In the genomic region with DNA sequence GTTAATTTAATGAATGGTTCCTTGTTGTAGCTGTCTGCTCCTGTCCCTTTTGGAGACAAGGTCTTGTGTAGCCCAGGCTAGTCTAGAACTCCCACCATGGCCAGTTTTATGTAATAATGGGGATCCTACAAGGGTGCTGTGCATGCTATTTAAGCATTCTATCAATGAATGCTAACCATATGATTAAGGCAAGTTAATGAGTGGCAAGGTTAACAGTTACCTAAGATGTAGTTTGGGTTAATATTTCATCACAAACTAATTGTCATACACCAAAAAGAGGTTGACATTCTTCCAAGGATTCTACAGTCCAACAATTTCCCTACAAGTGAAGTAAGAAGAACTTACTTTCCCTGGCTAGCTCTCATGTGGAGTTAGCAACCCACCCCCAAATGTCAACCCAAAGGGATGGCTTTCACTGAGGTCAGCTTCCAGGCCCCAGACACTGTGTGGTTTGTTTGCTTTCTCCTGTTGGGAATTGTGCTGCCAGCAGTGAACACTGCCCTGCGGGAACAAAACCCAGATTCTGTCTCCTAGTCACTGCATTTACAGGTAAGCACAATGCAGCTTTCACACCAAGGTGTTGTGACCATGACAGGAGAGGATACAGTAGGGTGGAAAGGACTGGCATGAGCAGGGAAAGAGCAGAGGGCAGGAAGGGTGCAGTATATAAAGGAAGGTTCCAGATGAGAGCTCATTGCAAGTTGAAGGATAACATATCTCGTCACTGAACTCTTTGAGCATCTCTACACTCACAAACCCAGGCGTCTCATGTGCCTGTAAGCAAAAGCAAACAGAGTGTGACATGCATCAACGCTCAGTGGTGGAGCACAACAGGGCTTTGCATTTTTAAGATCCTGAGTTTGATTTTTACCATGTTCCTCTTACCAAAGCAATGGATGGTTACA, we compare ENCODE assay signal across 26 mouse cellular contexts.
DNase-seq lines count a peak whose midpoint lies in the region; ATAC-seq and TF ChIP-seq lines count a peak whose summit lies in the region.
"Had no signal": no experiment of that assay in that cellular context is flagged by ENCODE, and none has a peak within 500 bp of the region (broad histone marks: within the 10 kb centered on the region; RNA-seq: fewer than 3 reads in every experiment).

No protein-coding gene starts in this region.

- peak; percentile 63 for DNase-seq in liver, adult 2 months (ENCODE audit: extremely low read depth, low read depth, low spot score)
- no peak for DNase-seq in liver, embryonic 11.5 days (ENCODE audit: low spot score)
- DNase-seq in kidney, adult 2 months = peak; percentile 81
- peak; percentile 35 to 64 for DNase-seq in kidney, postnatal 36 days
- no peak for DNase-seq in adrenal gland, postnatal 4 days (ENCODE audit: low spot score in 2 of 2)
- DNase-seq in left cerebral cortex, adult 8-10 months (ENCODE audit: low spot score in 2 of 2) = no peak
- DNase-seq: adrenal gland, adult 2 months; cerebellum, adult 8-10 months; cerebellum, postnatal 36 days; gastrocnemius, postnatal 14 days; layer of hippocampus, postnatal 36 days; lung, embryonic 14.5 days; lung, postnatal 36 days; right cerebral cortex, postnatal 4 days had no signal

- peaks cover 33% of the 10 kb centered on the region for H3K4me1 ChIP-seq in liver, adult 2 months (ENCODE audit: control insufficient read depth, insufficient read depth, low read length)
- 0 out of 2 replicates have a peak, but pooled peaks cover 4% of the 10 kb centered on the region for H3K4me1 ChIP-seq in liver, embryonic 11.5 days (replicated peaks; ENCODE audit: control insufficient read depth, insufficient read depth, low read length)
- peaks cover 30% of the 10 kb centered on the region for H3K4me1 ChIP-seq in kidney, adult 2 months (ENCODE audit: control insufficient read depth, insufficient read depth, low read length)
- peaks cover 42% of the 10 kb centered on the region for H3K4me1 ChIP-seq in kidney, embryonic 15.5 days
- H3K4me1 ChIP-seq: forebrain, embryonic 13.5 days; heart, embryonic 12.5 days; limb, embryonic 10.5 days; limb, embryonic 15.5 days; neural tube, embryonic 13.5 days had no signal

- H3K27me3 ChIP-seq in liver, adult 2 months (ENCODE audit: control insufficient read depth, insufficient read depth, low read length) = no peaks in the 10 kb centered on the region
- H3K27me3 ChIP-seq in liver, embryonic 11.5 days (replicated peaks; ENCODE audit: control insufficient read depth, insufficient read depth, low read length) = no peaks in the 10 kb centered on the region
- H3K27me3 ChIP-seq in kidney, adult 2 months (replicated peaks; ENCODE audit: control insufficient read depth, insufficient read depth, low read length) = no peaks in the 10 kb centered on the region
- no peaks in the 10 kb centered on the region for H3K27me3 ChIP-seq in kidney, embryonic 15.5 days
- H3K27me3 ChIP-seq: forebrain, embryonic 13.5 days; heart, embryonic 12.5 days; limb, embryonic 15.5 days; neural tube, embryonic 13.5 days had no signal

- TF ChIP-seq CTCF in liver, adult 2 months (IDR thresholded peaks at IDR 0.05; ENCODE audit: low read depth, low read length) = no peak
- no peak for TF ChIP-seq CTCF in kidney, adult 2 months (conservative IDR thresholded peaks at IDR 0.05; ENCODE audit: insufficient read depth, insufficient read length, low read depth, low read length)

- H3K4me3 ChIP-seq in liver, adult 2 months (ENCODE audit: insufficient read depth, low read depth, low read length) = no peak overlapping the region
- no peak overlapping the region for H3K4me3 ChIP-seq in liver, embryonic 11.5 days (ENCODE audit: low read depth, low read length)
- H3K4me3 ChIP-seq in kidney, adult 2 months (ENCODE audit: insufficient read depth, low read depth, low read length) = peak overlapping the region; percentile 1; the same call in 1 of the 2 replicates
- no peak overlapping the region for H3K4me3 ChIP-seq in kidney, embryonic 15.5 days (replicated peaks)
- H3K4me3 ChIP-seq: forebrain, embryonic 13.5 days; heart, embryonic 12.5 days; limb, embryonic 10.5 days; limb, embryonic 15.5 days; myocyte; neural tube, embryonic 13.5 days had no signal

- H3K4me2 ChIP-seq in liver, embryonic 11.5 days = no peak overlapping the region
- 0 out of 2 replicates have a peak overlapping the region, but pooled peaks have one; percentile 16 for H3K4me2 ChIP-seq in kidney, embryonic 15.5 days
- H3K4me2 ChIP-seq: forebrain, embryonic 13.5 days; heart, embryonic 12.5 days; hindbrain, embryonic 14.5 days; limb, embryonic 15.5 days; lung, embryonic 14.5 days; midbrain, embryonic 11.5 days; neural tube, embryonic 13.5 days had no signal

- WGBS in liver, adult 2 months = 30% methylated on average over 4 of the region's 4 CpGs
- WGBS in liver, embryonic 11.5 days = 70% methylated on average over 4 of the region's 4 CpGs
- 37% methylated on average over 4 of the region's 4 CpGs for WGBS in kidney, adult 2 months
- WGBS in kidney, embryonic 15.5 days = 58% methylated on average over 4 of the region's 4 CpGs

- no peaks in the 10 kb centered on the region for H3K9me3 ChIP-seq in liver, embryonic 11.5 days (ENCODE audit: control insufficient read depth, low read length)
- H3K9me3 ChIP-seq in kidney, embryonic 15.5 days (replicated peaks) = no peaks in the 10 kb centered on the region
- H3K9me3 ChIP-seq: forebrain, embryonic 13.5 days; heart, embryonic 12.5 days; limb, embryonic 10.5 days; limb, embryonic 15.5 days; neural tube, embryonic 13.5 days had no signal

- no peak overlapping the region; the same call in 1 of the 2 replicates for H3K27ac ChIP-seq in liver, adult 2 months (replicated peaks; ENCODE audit: insufficient read depth, low read depth, low read length)
- H3K27ac ChIP-seq in liver, embryonic 11.5 days (ENCODE audit: low read depth, low read length) = no peak overlapping the region
- peak overlapping the region; percentile 80 for H3K27ac ChIP-seq in kidney, adult 2 months (ENCODE audit: insufficient read depth, low read depth, low read length)
- peak overlapping the region; percentile 93 for H3K27ac ChIP-seq in kidney, embryonic 15.5 days
- H3K27ac ChIP-seq: forebrain, embryonic 13.5 days; hindbrain, embryonic 14.5 days; limb, embryonic 10.5 days; limb, embryonic 15.5 days; neural tube, embryonic 13.5 days had no signal

- ATAC-seq in liver, embryonic 11.5 days (replicated peaks; ENCODE audit: low FRiP score) = no peak
- peak; percentile 82 for ATAC-seq in kidney, embryonic 15.5 days (replicated peaks; ENCODE audit: low FRiP score)
- no peak for ATAC-seq in activated CD4-positive, CD25-positive, alpha-beta regulatory T cell, adult 4 months
- ATAC-seq: CD4-positive, CD25-positive, alpha-beta regulatory T cell, adult 4 months; forebrain, embryonic 13.5 days; intestine, postnatal 0 days had no signal

- no peak overlapping the region for H3K9ac ChIP-seq in liver, adult 2 months (ENCODE audit: low read depth, low read length)
- no peak overlapping the region for H3K9ac ChIP-seq in liver, embryonic 11.5 days (ENCODE audit: low read depth, low read length)
- H3K9ac ChIP-seq in kidney, embryonic 15.5 days = no peak overlapping the region
- H3K9ac ChIP-seq: forebrain, embryonic 13.5 days; heart, embryonic 12.5 days; hindbrain, embryonic 14.5 days; limb, embryonic 15.5 days; lung, embryonic 14.5 days; neural tube, embryonic 13.5 days had no signal

- H3K36me3 ChIP-seq in liver, adult 2 months (ENCODE audit: control insufficient read depth, insufficient read depth, low read length) = peaks cover 4% of the 10 kb centered on the region; the same call in 1 of the 2 replicates
- 0 out of 2 replicates have a peak, but pooled peaks cover 2% of the 10 kb centered on the region for H3K36me3 ChIP-seq in liver, embryonic 11.5 days (ENCODE audit: control insufficient read depth, insufficient read depth, low read length)
- no peaks in the 10 kb centered on the region; the same call in 1 of the 2 replicates for H3K36me3 ChIP-seq in kidney, adult 2 months (ENCODE audit: control insufficient read depth, insufficient read depth, low read length)
- peaks cover 16% of the 10 kb centered on the region for H3K36me3 ChIP-seq in kidney, embryonic 15.5 days

- H3K79me2 ChIP-seq in liver, adult 2 months (ENCODE audit: control insufficient read depth, insufficient read depth, low read length) = peaks cover 7% of the 10 kb centered on the region; the same call in 1 of the 2 replicates

- TF ChIP-seq POLR2A in liver, adult 2 months (IDR thresholded peaks at IDR 0.05; ENCODE audit: extremely low read depth, insufficient read depth, low read length) = no peak
- no peak for TF ChIP-seq POLR2A in kidney, adult 2 months (IDR thresholded peaks at IDR 0.05; ENCODE audit: low read depth, low read length)

Comparison
In these comparisons a context has a peak if more than half of its experiments do, and no peak if none do; other contexts are left out.
1. DNase-seq: peak in liver, adult 2 months (single experiment), kidney, adult 2 months (single experiment) and kidney, postnatal 36 days (2 of 2); none in liver, embryonic 11.5 days (single experiment), adrenal gland, postnatal 4 days (0 of 2) and left cerebral cortex, adult 8-10 months (0 of 2).
2. H3K27ac ChIP-seq: peak in kidney, adult 2 months (single experiment) and kidney, embryonic 15.5 days (single experiment); none in liver, adult 2 months (single experiment) and liver, embryonic 11.5 days (single experiment).